Mouse (Mus musculus): ENCODE measurements at regions not wholly inside any gene's neighbourhood (a gene's known extent, or its start where the extent isn't known, plus 50 kb on each side); places are given as distances from the start of the nearest gene placed in this dataset.

GRCm38 (mm10) chr10:96847433-96848165, 230.8 kb downstream of the Btg1 start:
- no peaks in the 10 kb centered on the region for H3K27me3 ChIP-seq (replicated peaks)
- ATAC-seq (replicated peaks) = no peak

GRCm38 (mm10) chr10:96848496-96848895, 231.7 kb downstream of the Btg1 start:
- Histone ChIP-seq H3K27ac (no peak overlapping the region), H3K9me3 (no peaks in the 10 kb centered on the region), H3K9ac (no peak overlapping the region), H3K4me1 (0 out of 2 replicates have a peak, but pooled peaks cover 9% of the 10 kb centered on the region), H3K4me2 (no peak overlapping the region), H3K36me3 (replicated peaks) (no peaks in the 10 kb centered on the region), H3K4me3 (no peak overlapping the region), H3K27me3 (replicated peaks) (no peaks in the 10 kb centered on the region)
- 89% methylated on average over 2 of the region's 2 CpGs for WGBS
- no peak for ATAC-seq (replicated peaks)

More at GRCm38 (mm10) chr10:96847433-96848165, 230.8 kb downstream of the Btg1 start:
- WGBS = 63% methylated on average over 5 of the region's 5 CpGs
- 0 out of 2 replicates have a peak, but pooled peaks cover 9% of the 10 kb centered on the region for H3K4me1 ChIP-seq
- H3K9me3 ChIP-seq = no peaks in the 10 kb centered on the region
- peak overlapping the region; percentile 45; the same call in 1 of the 2 replicates for H3K27ac ChIP-seq
- H3K36me3 ChIP-seq (replicated peaks) = no peaks in the 10 kb centered on the region
- H3K4me2 ChIP-seq = no peak overlapping the region
- no peak overlapping the region for H3K9ac ChIP-seq
- H3K4me3 ChIP-seq = no peak overlapping the region

DNA sequence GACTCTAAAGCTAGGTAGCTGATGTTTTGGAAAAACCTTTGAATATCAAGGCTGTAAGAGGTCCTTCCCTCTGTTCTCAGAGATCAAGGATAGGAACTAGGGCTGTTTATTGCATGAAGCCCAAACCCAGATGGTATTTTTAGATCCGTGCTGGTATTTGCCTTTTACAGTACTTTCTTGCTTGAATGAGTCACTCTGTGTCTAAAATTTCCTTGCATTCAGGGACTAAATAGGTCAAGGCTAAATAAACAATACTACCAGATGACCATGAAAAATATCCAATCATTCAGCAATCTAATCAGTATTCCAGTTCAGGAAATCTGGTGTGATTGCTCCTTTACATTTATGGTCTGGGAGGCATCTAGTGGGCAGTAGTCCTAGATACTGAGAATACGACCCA, 243.6 kb downstream of the Btg1 start:
- H3K27me3 ChIP-seq (replicated peaks) = no peaks in the 10 kb centered on the region
- WGBS = 88% methylated on average over 2 of the region's 2 CpGs
- H3K36me3 ChIP-seq (replicated peaks) = no peaks in the 10 kb centered on the region
- H3K9me3 ChIP-seq = no peaks in the 10 kb centered on the region
- H3K27ac ChIP-seq = no peak overlapping the region
- no peak overlapping the region for H3K4me2 ChIP-seq
- H3K4me3 ChIP-seq = no peak overlapping the region
- ATAC-seq (replicated peaks) = no peak
- H3K9ac ChIP-seq = no peak overlapping the region
- no peaks in the 10 kb centered on the region for H3K4me1 ChIP-seq

DNA sequence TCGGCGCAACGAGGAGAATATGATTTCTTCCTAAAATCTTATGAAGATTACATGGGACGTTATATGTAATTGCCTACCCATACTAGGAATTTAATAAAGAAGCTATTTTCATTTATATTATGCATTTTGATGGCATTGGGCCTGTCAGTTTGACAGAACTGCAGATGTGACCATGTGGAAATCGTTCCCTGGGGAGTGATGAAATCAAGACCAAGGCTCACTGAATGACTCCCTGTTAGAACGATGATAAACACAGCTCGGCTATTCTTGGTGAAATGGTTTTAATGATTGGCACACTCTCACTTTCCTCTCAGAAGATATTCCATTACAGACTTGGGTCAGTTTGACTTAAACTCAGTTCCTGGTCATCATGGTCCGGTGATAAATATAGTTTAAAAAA, 246.4 kb downstream of the Btg1 start:
- H3K27ac ChIP-seq = no peak overlapping the region
- H3K27me3 ChIP-seq (replicated peaks) = no peaks in the 10 kb centered on the region
- H3K4me1 ChIP-seq = no peaks in the 10 kb centered on the region
- no peak overlapping the region for H3K4me2 ChIP-seq
- WGBS = 78% methylated on average over 8 of the region's 8 CpGs
- no peak for ATAC-seq (replicated peaks)
- H3K9ac ChIP-seq = no peak overlapping the region
- H3K36me3 ChIP-seq (replicated peaks) = no peaks in the 10 kb centered on the region
- no peak overlapping the region for H3K4me3 ChIP-seq
- no peaks in the 10 kb centered on the region for H3K9me3 ChIP-seq

DNA sequence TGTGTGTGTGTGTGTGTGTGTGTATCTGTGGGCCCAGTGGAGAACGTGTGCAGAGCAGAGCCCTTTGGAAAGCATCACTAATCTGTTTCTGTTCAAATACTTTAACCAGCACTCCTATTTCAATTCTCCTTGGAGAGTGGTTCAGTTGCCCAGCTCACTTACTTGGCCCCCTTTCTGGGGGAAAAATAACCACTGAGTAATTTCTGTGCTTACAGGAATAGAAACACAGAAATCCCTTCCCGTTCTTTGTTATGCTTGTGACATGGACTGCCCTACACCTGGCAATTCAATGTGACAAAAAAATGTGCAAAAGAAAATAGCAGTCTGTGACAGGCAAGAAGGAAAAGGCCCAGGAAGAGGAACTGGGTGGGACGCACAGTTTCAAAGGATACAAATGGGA, 249.7 kb downstream of the Btg1 start:
- ATAC-seq (replicated peaks) = no peak
- H3K27ac ChIP-seq = no peak overlapping the region
- H3K4me3 ChIP-seq = no peak overlapping the region
- no peak overlapping the region for H3K9ac ChIP-seq
- no peaks in the 10 kb centered on the region for H3K36me3 ChIP-seq (replicated peaks)
- H3K4me1 ChIP-seq = no peaks in the 10 kb centered on the region
- no peaks in the 10 kb centered on the region for H3K9me3 ChIP-seq
- H3K27me3 ChIP-seq (replicated peaks) = no peaks in the 10 kb centered on the region
- 77% methylated on average over 3 of the region's 3 CpGs for WGBS
- no peak overlapping the region for H3K4me2 ChIP-seq

DNA sequence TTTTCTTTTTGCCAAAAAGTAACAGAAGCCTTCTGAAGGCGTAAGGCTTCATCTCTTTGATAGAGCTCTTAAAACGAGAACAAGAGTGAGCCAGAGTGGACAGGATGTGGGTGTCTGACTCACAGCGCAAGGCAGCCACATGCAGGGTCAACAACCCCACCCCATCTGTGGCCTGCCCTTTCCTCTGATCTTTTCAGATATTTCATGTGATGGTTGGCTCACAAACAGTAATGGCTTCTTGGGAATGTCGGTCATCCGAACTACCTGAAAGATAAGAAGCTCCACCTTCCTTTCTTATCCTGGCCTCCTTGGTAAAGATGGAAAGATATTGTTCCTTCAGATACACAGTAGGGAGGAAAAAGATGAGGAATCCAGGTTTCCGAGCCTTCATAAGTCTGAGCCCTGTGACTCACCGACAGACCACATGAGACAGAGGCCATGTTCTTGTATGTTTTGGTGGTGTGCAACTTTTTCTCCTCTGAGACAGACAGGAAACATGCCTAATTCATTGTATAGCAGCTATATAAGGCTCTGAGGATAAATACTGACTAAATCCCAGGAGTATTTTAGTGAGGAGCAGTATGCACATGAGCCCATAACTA, 254.9 kb downstream of the Btg1 start:
- no peaks in the 10 kb centered on the region for H3K27me3 ChIP-seq (replicated peaks)
- ATAC-seq (replicated peaks) = no peak
- no peaks in the 10 kb centered on the region for H3K36me3 ChIP-seq (replicated peaks)
- H3K4me1 ChIP-seq = no peaks in the 10 kb centered on the region
- no peak overlapping the region for H3K9ac ChIP-seq
- no peak overlapping the region for H3K4me2 ChIP-seq
- H3K4me3 ChIP-seq = no peak overlapping the region
- no peak overlapping the region for H3K27ac ChIP-seq
- no peaks in the 10 kb centered on the region for H3K9me3 ChIP-seq
- 88% methylated on average over 7 of the region's 7 CpGs for WGBS

DNA sequence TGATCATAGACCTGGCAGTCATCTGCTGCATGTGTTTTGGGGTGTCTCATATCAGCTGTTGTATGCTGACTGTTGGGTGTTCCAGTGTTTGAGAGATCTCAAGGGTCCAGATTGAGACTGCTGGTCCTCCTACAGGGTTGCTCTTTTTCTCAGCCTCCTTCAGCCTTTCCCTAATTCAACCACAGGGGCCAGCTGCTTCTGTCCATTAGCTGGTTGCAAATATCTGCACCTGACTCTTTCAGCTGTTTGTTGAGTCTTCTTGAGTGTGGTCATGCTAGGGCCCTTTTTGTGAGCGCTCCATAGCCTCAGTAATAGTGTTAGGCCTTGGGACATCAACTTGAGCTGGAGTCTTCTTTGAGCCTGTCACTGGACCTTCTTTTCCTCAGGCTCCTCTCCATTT, 257.8 kb downstream of the Btg1 start:
- no peak overlapping the region for H3K4me2 ChIP-seq
- no peaks in the 10 kb centered on the region for H3K36me3 ChIP-seq (replicated peaks)
- 97% methylated on average over 1 of the region's 1 CpGs for WGBS
- H3K9me3 ChIP-seq = no peaks in the 10 kb centered on the region
- H3K27ac ChIP-seq = no peak overlapping the region
- H3K4me3 ChIP-seq = no peak overlapping the region
- no peaks in the 10 kb centered on the region for H3K4me1 ChIP-seq
- no peak overlapping the region for H3K9ac ChIP-seq
- H3K27me3 ChIP-seq (replicated peaks) = no peaks in the 10 kb centered on the region
- no peak for ATAC-seq (replicated peaks)

GRCm38 (mm10) chr10:96875676-96876075, 258.9 kb downstream of the Btg1 start:
- H3K4me2 ChIP-seq = no peak overlapping the region
- no peak for ATAC-seq (replicated peaks)

GRCm38 (mm10) chr10:96879425-96879824, 262.6 kb downstream of the Btg1 start:
- WGBS = 98% methylated on average over 2 of the region's 2 CpGs

More at GRCm38 (mm10) chr10:96875676-96876075, 258.9 kb downstream of the Btg1 start:
- 86% methylated on average over 3 of the region's 3 CpGs for WGBS
- H3K27me3 ChIP-seq (replicated peaks) = no peaks in the 10 kb centered on the region
- 0 out of 2 replicates have a peak, but pooled peaks cover under 1% of the 10 kb centered on the region for H3K4me1 ChIP-seq
- H3K36me3 ChIP-seq (replicated peaks) = no peaks in the 10 kb centered on the region
- H3K4me3 ChIP-seq = no peak overlapping the region
- no peak overlapping the region for H3K27ac ChIP-seq
- H3K9ac ChIP-seq = no peak overlapping the region
- H3K9me3 ChIP-seq = no peaks in the 10 kb centered on the region

GRCm38 (mm10) chr10:96880771-96881170, 264.0 kb downstream of the Btg1 start:
- no peak overlapping the region for H3K27ac ChIP-seq
- WGBS = 69% methylated on average over 5 of the region's 5 CpGs
- no peaks in the 10 kb centered on the region for H3K9me3 ChIP-seq
- 0 out of 2 replicates have a peak, but pooled peaks cover 9% of the 10 kb centered on the region for H3K4me1 ChIP-seq
- no peak for ATAC-seq (replicated peaks)
- no peaks in the 10 kb centered on the region for H3K36me3 ChIP-seq (replicated peaks)
- H3K27me3 ChIP-seq (replicated peaks) = no peaks in the 10 kb centered on the region
- H3K4me3 ChIP-seq = no peak overlapping the region
- H3K4me2 ChIP-seq = no peak overlapping the region
- H3K9ac ChIP-seq = no peak overlapping the region

More at GRCm38 (mm10) chr10:96879425-96879824, 262.6 kb downstream of the Btg1 start:
- Histone ChIP-seq H3K27ac (no peak overlapping the region), H3K27me3 (replicated peaks) (no peaks in the 10 kb centered on the region), H3K4me3 (no peak overlapping the region), H3K9me3 (no peaks in the 10 kb centered on the region), H3K4me1 (0 out of 2 replicates have a peak, but pooled peaks cover 9% of the 10 kb centered on the region), H3K9ac (no peak overlapping the region), H3K4me2 (no peak overlapping the region), H3K36me3 (replicated peaks) (no peaks in the 10 kb centered on the region)
- ATAC-seq (replicated peaks) = no peak

DNA sequence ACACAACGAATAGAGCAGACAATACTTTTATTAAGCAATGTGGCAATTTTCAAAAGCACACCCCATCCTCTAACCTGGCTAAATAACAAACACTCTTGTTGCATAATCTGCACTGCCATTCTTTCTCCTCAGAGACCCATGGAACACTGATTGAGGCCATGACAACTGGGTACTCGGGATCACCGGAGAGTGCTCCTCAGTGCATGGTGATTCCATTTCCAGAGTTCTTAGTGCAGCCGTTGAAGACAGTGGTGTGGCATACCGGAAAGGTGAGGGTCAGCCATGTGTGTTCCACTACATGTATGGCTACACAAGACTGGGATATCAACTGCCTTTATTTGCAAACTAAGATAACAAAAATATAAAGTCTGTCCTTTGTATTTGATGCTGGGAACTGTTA, 264.4 kb downstream of the Btg1 start:
- 47% methylated on average over 5 of the region's 5 CpGs for WGBS
- no peak overlapping the region for H3K9ac ChIP-seq
- H3K27ac ChIP-seq = no peak overlapping the region
- H3K27me3 ChIP-seq (replicated peaks) = no peaks in the 10 kb centered on the region
- 0 out of 2 replicates have a peak, but pooled peaks cover 9% of the 10 kb centered on the region for H3K4me1 ChIP-seq
- H3K36me3 ChIP-seq (replicated peaks) = no peaks in the 10 kb centered on the region
- no peak overlapping the region for H3K4me2 ChIP-seq
- ATAC-seq (replicated peaks) = no peak
- no peak overlapping the region for H3K4me3 ChIP-seq
- no peaks in the 10 kb centered on the region for H3K9me3 ChIP-seq

- Histone ChIP-seq H3K9ac (no peak overlapping the region), H3K4me1 (0 out of 2 replicates have a peak, but pooled peaks cover 9% of the 10 kb centered on the region), H3K27me3 (replicated peaks) (no peaks in the 10 kb centered on the region), H3K4me2 (no peak overlapping the region), H3K36me3 (replicated peaks) (no peaks in the 10 kb centered on the region), H3K9me3 (no peaks in the 10 kb centered on the region), H3K27ac (no peak overlapping the region), H3K4me3 (no peak overlapping the region)
- no peak for ATAC-seq (replicated peaks)
- WGBS = 29% methylated on average over 2 of the region's 2 CpGs
Observed at GRCm38 (mm10) chr10:96881660-96882059, 264.9 kb downstream of the Btg1 start.

DNA sequence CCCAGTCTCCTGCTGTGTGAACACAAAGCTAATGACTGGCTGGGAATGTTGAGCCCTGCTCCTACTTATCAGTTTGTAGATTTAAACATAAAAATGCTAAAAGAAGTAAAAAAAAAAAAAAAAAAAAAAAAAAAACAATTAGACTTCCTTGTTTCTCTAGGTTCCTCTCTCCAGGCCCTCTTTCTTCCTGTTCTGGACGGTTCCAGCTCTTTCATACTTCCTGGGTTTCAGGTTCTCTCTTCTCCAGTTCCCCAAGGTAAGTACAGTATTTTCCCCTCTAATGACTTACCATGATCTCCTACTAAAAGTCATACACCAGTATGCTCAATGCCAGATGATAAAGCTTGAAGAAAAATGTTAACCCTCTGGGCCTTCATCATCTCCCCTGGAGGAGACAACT, 284.3 kb downstream of the Btg1 start:
- H3K4me3 ChIP-seq = no peak overlapping the region
- ATAC-seq (replicated peaks) = no peak
- H3K36me3 ChIP-seq (replicated peaks) = no peaks in the 10 kb centered on the region
- WGBS = 91% methylated on average over 1 of the region's 1 CpGs
- H3K9me3 ChIP-seq = no peaks in the 10 kb centered on the region
- no peaks in the 10 kb centered on the region for H3K4me1 ChIP-seq
- H3K4me2 ChIP-seq = no peak overlapping the region
- H3K27ac ChIP-seq = no peak overlapping the region
- H3K9ac ChIP-seq = no peak overlapping the region
- no peaks in the 10 kb centered on the region for H3K27me3 ChIP-seq (replicated peaks)

Data from midbrain, embryonic 15.5 days (tissue).